Comparison of ENCODE assay signal across 8 mouse cellular contexts in genomic region chr13:34873801-34874681, GRCm38 (mm10). TPM values are rescaled to one million over a fixed set of nuclear protein-coding genes. Genes with fewer than 3 reads are reported as not detected.
DNase-seq lines count a peak whose midpoint lies in the region; ATAC-seq and TF ChIP-seq lines count a peak whose summit lies in the region.

No protein-coding gene starts in this region.

- no peaks in the 10 kb centered on the region for H3K9me3 ChIP-seq in kidney, embryonic 14.5 days (ENCODE audit: control insufficient read depth, low read length)
- no peaks in the 10 kb centered on the region for H3K9me3 ChIP-seq in limb, embryonic 15.5 days

- peak overlapping the region; percentile 76 for H3K4me2 ChIP-seq in kidney, embryonic 14.5 days (replicated peaks; ENCODE audit: low read depth, low read length)
- peak overlapping the region; percentile 58 for H3K4me2 ChIP-seq in limb, embryonic 15.5 days

- 2% methylated on average over 45 of the region's 45 CpGs for WGBS in kidney, embryonic 14.5 days
- 1% methylated on average over 45 of the region's 45 CpGs for WGBS in limb, embryonic 15.5 days

- no peaks in the 10 kb centered on the region for H3K27me3 ChIP-seq in kidney, embryonic 14.5 days (ENCODE audit: control insufficient read depth, insufficient read depth, low read length)
- no peaks in the 10 kb centered on the region for H3K27me3 ChIP-seq in limb, embryonic 15.5 days

- TF ChIP-seq CTCF in bone marrow macrophage, adult 2 months (IDR thresholded peaks at IDR 0.05; ENCODE audit: low read depth, low read length): no peak
- no peak for TF ChIP-seq CTCF in embryonic fibroblast, embryonic 13.5 days (IDR thresholded peaks at IDR 0.05; ENCODE audit: borderline replicate concordance, insufficient read depth, low read length)

- peak; percentile 93 for ATAC-seq in kidney, embryonic 14.5 days (ENCODE audit: low FRiP score, low TSS enrichment)
- ATAC-seq in limb, embryonic 15.5 days (ENCODE audit: insufficient number of reproducible peaks, low FRiP score, low TSS enrichment, low read depth): peak; percentile 94

- peak overlapping the region; percentile 86 for H3K4me3 ChIP-seq in bone marrow macrophage, adult 2 months (ENCODE audit: insufficient read depth, low read length)
- peak overlapping the region; percentile 40 for H3K4me3 ChIP-seq in embryonic fibroblast, embryonic 13.5 days (ENCODE audit: insufficient read depth, low read length)
- peak overlapping the region; percentile 97 for H3K4me3 ChIP-seq in kidney, embryonic 14.5 days (ENCODE audit: low read length)
- H3K4me3 ChIP-seq in limb, embryonic 15.5 days: peak overlapping the region; percentile 92

- peaks cover 12% of the 10 kb centered on the region for H3K4me1 ChIP-seq in bone marrow macrophage, adult 2 months (ENCODE audit: control insufficient read depth, insufficient read depth, low read length)
- no peaks in the 10 kb centered on the region for H3K4me1 ChIP-seq in embryonic fibroblast, embryonic 13.5 days (ENCODE audit: control insufficient read depth, insufficient read depth, low read length)
- peaks cover 14% of the 10 kb centered on the region; the same call in 1 of the 2 replicates for H3K4me1 ChIP-seq in kidney, embryonic 14.5 days (ENCODE audit: control insufficient read depth, insufficient read depth, low read length)
- H3K4me1 ChIP-seq in limb, embryonic 15.5 days: peaks cover 18% of the 10 kb centered on the region

- no peak for TF ChIP-seq POLR2A in bone marrow macrophage, adult 2 months (IDR thresholded peaks at IDR 0.05; ENCODE audit: borderline replicate concordance, low read depth, low read length)
- TF ChIP-seq POLR2A in embryonic fibroblast, embryonic 13.5 days (IDR thresholded peaks at IDR 0.05; ENCODE audit: low read depth, low read length): peak; percentile 97

- H3K36me3 ChIP-seq in kidney, embryonic 14.5 days (ENCODE audit: control insufficient read depth, insufficient read depth, low read length): no peaks in the 10 kb centered on the region
- H3K36me3 ChIP-seq in limb, embryonic 15.5 days: no peaks in the 10 kb centered on the region

- DNase-seq in A20 (ENCODE audit: low read depth, low spot score): peak; percentile 98
- peak; percentile 95 for DNase-seq in heart, adult 9 months (ENCODE audit: low spot score in 2 of 2)
- peak; percentile 75 to 82 for DNase-seq in monocyte, adult 2 months (ENCODE audit: low read depth in 1 of 2, low spot score in 2 of 2)
- peak; percentile 93 for DNase-seq in spleen, postnatal 36 days (ENCODE audit: low spot score in 2 of 2)

- peak overlapping the region; percentile 93 for H3K27ac ChIP-seq in bone marrow macrophage, adult 2 months (ENCODE audit: insufficient read depth, low read depth, low read length)
- peak overlapping the region; percentile 71 for H3K27ac ChIP-seq in embryonic fibroblast, embryonic 13.5 days (ENCODE audit: insufficient read depth, low read length)
- H3K27ac ChIP-seq in kidney, embryonic 14.5 days (ENCODE audit: low read depth, low read length): peak overlapping the region; percentile 99
- peak overlapping the region; percentile 99 for H3K27ac ChIP-seq in limb, embryonic 15.5 days

- peak overlapping the region; percentile 95 for H3K9ac ChIP-seq in kidney, embryonic 14.5 days (ENCODE audit: low read depth, low read length)
- peak overlapping the region; percentile 42; the same call in 1 of the 2 replicates for H3K9ac ChIP-seq in limb, embryonic 15.5 days

RNA-seq across cellular contexts. Expression of gene Prpf4b, which starts 1.1 kb away (rescaled TPM):
- polyA plus RNA-seq in bone marrow macrophage, adult 2 months (2012; ENCODE audit: insufficient read depth, insufficient read length, missing spikeins): 72.9 and 79.3 TPM in 2 replicates
- 91.7 and 98.5 TPM in 2 replicates for polyA plus RNA-seq in embryonic fibroblast, embryonic 13.5 days (2011; ENCODE audit: insufficient read length, low read depth, missing spikeins)
- polyA plus RNA-seq in kidney, embryonic 14.5 days (2014; fragmentation: Nextera tagmentation; extraction: Ambion mirVana): 66.4 and 89.3 TPM in 2 replicates
- 68.7 and 73.2 TPM in 2 replicates for polyA plus RNA-seq in limb, embryonic 15.5 days (2015; fragmentation: Nextera tagmentation; extraction: Ambion mirVana)

RNA-seq across cellular contexts. Expression of gene Fam217a, which starts 50.1 kb away (rescaled TPM):
- not detected in 2 replicates for polyA plus RNA-seq in bone marrow macrophage, adult 2 months (2012; ENCODE audit: insufficient read depth, insufficient read length, missing spikeins)
- not detected in 2 replicates for polyA plus RNA-seq in embryonic fibroblast, embryonic 13.5 days (2011; ENCODE audit: insufficient read length, low read depth, missing spikeins)
- 5.1 and 6.0 TPM in 2 replicates for polyA plus RNA-seq in kidney, embryonic 14.5 days (2014; fragmentation: Nextera tagmentation; extraction: Ambion mirVana)
- 0.40 and 0.77 TPM in 2 replicates for polyA plus RNA-seq in limb, embryonic 15.5 days (2015; fragmentation: Nextera tagmentation; extraction: Ambion mirVana)

RNA-seq across cellular contexts. Expression of gene 4933417A18Rik, which starts 50.2 kb away (rescaled TPM):
- not detected in 2 replicates for polyA plus RNA-seq in bone marrow macrophage, adult 2 months (2012; ENCODE audit: insufficient read depth, insufficient read length, missing spikeins)
- not detected in 2 replicates for polyA plus RNA-seq in embryonic fibroblast, embryonic 13.5 days (2011; ENCODE audit: insufficient read length, low read depth, missing spikeins)
- not detected in 2 replicates for polyA plus RNA-seq in kidney, embryonic 14.5 days (2014; fragmentation: Nextera tagmentation; extraction: Ambion mirVana)
- polyA plus RNA-seq in limb, embryonic 15.5 days (2015; fragmentation: Nextera tagmentation; extraction: Ambion mirVana): not detected in 2 replicates

Comparison
In these comparisons a context has a peak if more than half of its experiments do, and no peak if none do; other contexts are left out.
1. Peak in every context shown above with its lines: DNase-seq, ATAC-seq, H3K4me3 ChIP-seq and H3K27ac ChIP-seq.
2. H3K4me3 ChIP-seq: peak in every context shown above with its lines; median percentile 97 in kidney, embryonic 14.5 days; 92 in limb, embryonic 15.5 days; 86 in bone marrow macrophage, adult 2 months; 40 in embryonic fibroblast, embryonic 13.5 days.